Mouse (Mus musculus): ENCODE measurements at regions not wholly inside any gene's neighbourhood (a gene's known extent, or its start where the extent isn't known, plus 50 kb on each side); places are given as distances from the start of the nearest gene placed in this dataset.
"Not testable (repeated sequence)": the region's sequence is repeated elsewhere in the genome, so short reads cannot be mapped to it uniquely, and the experiment has no call there.

GRCm38 (mm10) chr14:112534971-112535370, 779.4 kb upstream of the Tpm3-rs7 start:
- DNase-seq (ENCODE audit: low spot score in 2 of 2): not testable (repeated sequence)

DNA sequence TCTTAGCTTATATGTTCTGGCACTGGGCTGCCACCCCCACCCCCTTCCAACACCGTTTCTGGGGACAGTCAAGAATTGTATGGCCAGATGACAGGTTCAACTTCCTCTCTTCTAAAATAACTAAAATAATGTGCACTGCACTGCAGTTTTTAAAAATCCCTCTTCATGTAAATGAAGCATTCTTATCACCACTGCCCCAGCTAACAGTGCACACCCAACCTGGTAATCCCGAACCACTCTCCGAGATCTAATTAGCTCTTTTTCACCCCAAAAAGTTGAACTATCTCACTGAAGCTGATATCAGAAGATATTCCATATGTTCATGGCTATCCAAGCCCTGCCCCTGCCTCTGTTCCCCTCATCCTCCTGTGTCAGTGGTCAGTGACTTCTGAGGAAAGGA, 778.5 kb upstream of the Tpm3-rs7 start:
- DNase-seq (ENCODE audit: low spot score in 2 of 2): no peak

- no peak for DNase-seq (ENCODE audit: low spot score in 2 of 2)
Observed at GRCm38 (mm10) chr14:112542261-112542660, 772.1 kb upstream of the Tpm3-rs7 start.

DNA sequence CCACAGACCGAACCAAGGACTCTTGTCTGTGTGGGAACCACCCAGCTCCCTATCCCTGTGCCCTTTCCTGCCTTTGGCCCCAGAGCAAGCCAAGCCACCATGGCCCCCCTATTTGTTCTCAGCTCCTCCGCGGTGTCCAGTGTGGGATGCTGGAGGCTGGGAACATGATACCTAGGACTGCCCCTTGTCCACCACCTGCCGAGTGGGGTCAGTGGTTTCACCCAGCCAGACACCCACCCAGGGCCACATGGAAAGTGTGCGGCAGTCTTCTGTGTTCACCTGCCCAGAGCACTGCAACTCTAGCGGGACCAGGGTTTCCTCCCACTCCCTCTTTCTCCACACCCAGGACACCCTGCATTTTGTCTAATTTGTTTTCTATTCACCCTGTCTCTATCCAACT, 765.6 kb upstream of the Tpm3-rs7 start:
- DNase-seq (ENCODE audit: low spot score in 2 of 2): no peak

GRCm38 (mm10) chr14:112562246-112562645, 752.2 kb upstream of the Tpm3-rs7 start:
- no peak for DNase-seq (ENCODE audit: low spot score in 2 of 2)

DNA sequence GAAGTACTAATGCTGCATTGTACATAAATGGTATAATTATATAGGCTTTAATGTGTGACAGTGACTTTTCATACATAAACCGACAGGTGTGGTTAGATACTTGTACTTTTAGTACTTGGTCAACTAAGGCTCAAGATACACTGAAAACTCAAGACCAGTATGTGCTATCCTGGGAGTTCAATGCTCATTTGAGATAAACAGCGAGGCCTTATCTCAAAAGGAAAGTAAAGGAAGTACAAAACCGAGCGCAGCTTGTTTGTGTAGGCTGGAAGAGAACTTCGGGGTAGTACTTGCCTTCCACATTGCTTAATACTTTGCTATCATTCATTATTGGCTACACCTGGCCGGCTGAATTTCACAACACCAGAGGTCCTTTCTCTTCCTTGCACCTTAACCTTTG, 719.7 kb upstream of the Tpm3-rs7 start:
- DNase-seq (ENCODE audit: low spot score in 2 of 2): no peak

DNA sequence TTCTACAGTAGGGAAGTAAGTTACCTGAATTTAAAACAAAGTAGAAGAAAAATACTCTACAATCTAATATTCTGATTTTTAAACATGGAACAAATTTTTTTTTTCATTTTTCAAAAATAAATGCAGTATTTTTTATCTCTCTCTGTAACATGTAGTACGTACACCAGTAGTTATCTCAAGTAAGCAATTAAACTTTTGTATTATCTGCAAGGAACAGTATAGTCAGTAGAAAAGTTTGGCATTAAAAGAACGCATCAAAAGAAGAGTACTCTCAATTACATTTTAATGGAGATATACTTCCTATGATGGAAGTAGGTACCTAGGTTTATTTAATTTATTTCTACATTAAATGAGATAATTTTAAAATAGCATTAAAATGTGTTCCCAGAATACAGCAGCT, 693.7 kb upstream of the Tpm3-rs7 start:
- no peak for DNase-seq (ENCODE audit: low spot score in 2 of 2)

DNA sequence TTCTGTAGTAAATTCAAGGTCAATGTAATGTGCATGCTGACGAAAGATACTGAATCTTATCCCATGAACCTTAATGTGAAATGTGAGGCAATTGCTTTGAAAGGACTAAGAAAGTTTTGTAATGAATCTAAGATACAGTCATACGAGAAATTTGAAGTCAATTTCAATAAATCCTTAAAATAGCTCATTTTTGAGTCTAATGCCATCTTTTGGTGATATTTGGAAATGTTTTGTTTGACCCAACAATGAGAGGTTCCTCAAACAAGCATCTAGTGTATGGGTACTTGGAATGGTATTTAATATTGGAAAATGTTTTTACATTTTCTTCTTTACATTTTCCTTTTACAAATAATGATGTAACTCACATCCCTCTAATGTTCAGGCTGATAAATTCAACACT, 656.8 kb upstream of the Tpm3-rs7 start:
- DNase-seq (ENCODE audit: low spot score in 2 of 2): no peak

DNA sequence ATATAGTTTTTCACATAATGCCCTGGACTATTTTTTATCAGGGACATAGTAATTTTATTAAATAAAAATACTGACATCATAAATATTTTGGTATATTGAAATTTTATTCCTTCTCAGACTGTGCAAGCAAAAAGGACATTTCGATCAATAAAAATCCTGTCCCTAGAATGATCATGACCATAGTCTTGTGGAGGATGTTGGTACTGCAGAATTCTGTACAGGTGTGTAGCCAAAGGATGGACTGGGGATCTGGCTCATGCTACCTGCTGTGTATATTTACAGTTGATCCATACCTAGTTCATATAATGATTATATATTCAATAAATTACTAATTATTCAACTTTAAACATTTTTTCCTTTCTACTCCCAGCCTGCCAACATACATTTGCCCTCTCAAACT, 654.6 kb upstream of the Tpm3-rs7 start:
- DNase-seq (ENCODE audit: low spot score in 2 of 2): no peak

DNA sequence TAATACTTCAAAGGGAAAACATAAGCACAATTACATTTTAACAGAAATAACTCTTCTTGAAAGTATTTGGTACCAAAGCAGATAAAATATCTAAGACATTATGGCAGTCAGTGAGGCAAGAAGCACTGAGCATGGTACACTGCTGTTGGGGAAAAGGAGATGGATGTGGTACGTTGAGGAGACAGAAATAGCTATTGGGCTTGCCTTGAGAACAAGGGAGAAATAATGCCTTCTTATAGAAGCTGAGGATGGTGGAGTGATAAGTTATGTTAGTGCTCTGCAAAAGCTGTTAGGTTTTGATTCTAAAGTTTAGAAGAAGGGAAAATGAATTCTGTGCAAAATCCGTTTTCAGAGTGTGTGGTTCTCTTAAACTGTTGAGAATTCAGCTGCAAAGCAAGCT, 633.7 kb upstream of the Tpm3-rs7 start:
- no peak for DNase-seq (ENCODE audit: low spot score in 2 of 2)

DNA sequence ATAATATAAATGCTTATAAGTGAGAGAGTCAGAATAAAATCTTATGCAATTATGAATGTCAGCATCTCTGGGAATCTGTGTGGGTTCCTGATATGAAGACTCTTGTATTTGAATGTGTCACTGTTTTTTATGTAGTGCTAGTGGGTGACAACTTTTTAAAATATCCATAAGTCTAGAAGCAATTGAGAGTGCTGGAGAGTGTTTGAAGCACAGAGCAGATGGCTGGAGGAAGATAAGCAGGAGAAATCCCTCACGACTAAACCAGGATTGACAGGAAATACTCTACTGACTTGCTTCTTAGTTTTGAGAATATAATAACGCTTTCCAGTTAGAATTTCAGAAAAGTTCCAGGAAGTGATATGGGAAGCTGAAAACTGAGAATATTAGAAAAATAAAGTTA, 628.4 kb upstream of the Tpm3-rs7 start:
- peak; percentile 2 to 14 for DNase-seq (ENCODE audit: low spot score in 2 of 2)

DNA sequence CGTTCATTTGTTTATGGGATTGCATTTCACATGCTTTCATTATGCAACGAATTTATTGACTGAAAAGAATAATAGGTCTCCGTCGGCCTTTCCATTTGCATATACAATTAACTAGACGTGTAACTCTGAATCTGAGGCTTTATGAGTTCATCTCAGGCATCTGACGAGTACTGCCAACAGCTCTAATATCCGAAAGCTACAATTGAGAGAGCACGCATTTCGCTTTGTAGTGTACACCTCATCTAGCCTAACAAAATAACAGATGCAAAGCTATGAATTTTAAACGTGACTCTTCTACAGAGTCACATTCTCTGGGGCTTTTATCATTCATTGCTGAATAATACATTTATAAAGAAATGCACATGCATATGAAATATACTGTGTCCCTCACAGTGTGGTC, 594.9 kb upstream of the Tpm3-rs7 start:
- no peak for DNase-seq (ENCODE audit: low spot score in 2 of 2)
